Mouse (Mus musculus) B cell, adult 62 days (primary cell): Measurements from ENCODE around the gene 2610042L04Rik. TPM values are rescaled to one million over a fixed set of nuclear protein-coding genes. Genes with fewer than 3 reads are reported as not detected.

ENCODE experiments used
- total RNA-seq: library from RNA; stranded (reverse); gene quantifications from 4 replicates; pipeline ENCODE4 v1.2.4, GENCODE M21; 2023

The 2610042L04Rik gene
- not detected in 4 replicates for total RNA-seq

GRCm38 (mm10) chr14:4334476-4335080, at the start of gene 2610042L04Rik:
Gene 2610042L04Rik (plus strand): TSS chr14:4334763.

GRCm38 (mm10) chr14:4316983-4317382, 17.6 kb upstream of the 2610042L04Rik start, which contains the start of gene Gm3149:
Gene Gm3149 (plus strand): TSS chr14:4317283.

GRCm38 (mm10) chr14:4397226-4397625, 62.7 kb downstream of the 2610042L04Rik start, which contains the start of gene Gm3159:
Gene Gm3159 (plus strand): TSS chr14:4397526.

Other genes with a start within 250 kb of the 2610042L04Rik start
- not detected in 4 replicates for gene Gm8108, start 224.2 kb upstream of the 2610042L04Rik start, total RNA-seq
- gene Gm3127, start 169.7 kb upstream of the 2610042L04Rik start, total RNA-seq = not detected in 4 replicates
- not detected in 4 replicates for gene Gm2974, start 152.2 kb upstream of the 2610042L04Rik start, total RNA-seq
- not detected in 4 replicates for gene Gm3138, start 85.1 kb upstream of the 2610042L04Rik start, total RNA-seq
- not detected in 4 replicates for gene Gm3149, start 17.5 kb upstream of the 2610042L04Rik start, total RNA-seq
- gene Gm3159, start 62.8 kb downstream of the 2610042L04Rik start, total RNA-seq = not detected in 4 replicates
- gene Gm3164, start 80.7 kb downstream of the 2610042L04Rik start, total RNA-seq = not detected in 4 replicates
- gene Gm3173, start 96.2 kb downstream of the 2610042L04Rik start, total RNA-seq = not detected in 4 replicates
- gene Gm3182, start 147.0 kb downstream of the 2610042L04Rik start, total RNA-seq = not detected in 4 replicates
- not detected in 4 replicates for gene Gm3047, start 220.6 kb downstream of the 2610042L04Rik start, total RNA-seq